Mouse (Mus musculus) layer of hippocampus, adult 9-11 months (tissue): Measurements from ENCODE around the gene Spata25.

Source experiments
- DNase-seq: peaks from one replicate; pipeline ENCODE4 v3.0.0; 2022

Spata25 gene

DNA sequence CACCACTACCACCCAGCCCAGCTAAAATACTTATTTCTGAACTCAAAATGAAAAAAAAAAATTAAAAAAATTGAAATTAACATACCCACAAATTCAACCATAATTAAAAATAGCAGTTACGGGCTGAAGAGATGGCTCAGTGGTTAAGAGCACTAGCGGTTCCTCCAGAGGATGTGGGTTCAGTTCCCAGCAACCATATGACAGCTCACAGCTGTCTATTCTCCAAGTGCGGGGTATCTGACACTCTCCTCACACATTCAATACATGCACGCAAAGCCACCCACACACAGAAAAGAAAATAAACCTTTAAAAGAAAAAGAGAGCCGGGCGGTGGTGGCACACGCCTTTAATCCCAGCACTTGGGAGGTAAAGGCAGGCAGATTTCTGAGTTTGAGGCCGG lies 21.7 kb upstream of the Spata25 start:
- no peak for DNase-seq

DNA sequence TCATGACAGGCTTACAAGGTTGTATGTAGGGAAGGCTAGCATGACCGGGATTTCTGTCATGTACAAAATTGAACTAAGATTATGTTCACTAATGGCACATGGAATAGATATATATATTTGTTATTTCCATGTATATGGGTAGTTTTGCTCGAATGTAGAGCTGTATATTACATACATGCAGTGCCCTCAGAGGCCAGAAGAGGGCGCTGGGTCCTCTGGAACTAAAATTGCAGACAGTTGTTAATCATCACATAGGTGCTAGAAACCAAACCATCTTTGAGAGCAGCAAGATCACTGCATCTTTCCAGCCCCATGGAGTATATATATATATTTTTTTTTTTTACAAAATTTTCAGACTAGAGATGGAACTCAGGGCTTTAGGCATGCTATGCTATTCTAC lies 17.4 kb upstream of the Spata25 start:
- DNase-seq: no peak

DNA sequence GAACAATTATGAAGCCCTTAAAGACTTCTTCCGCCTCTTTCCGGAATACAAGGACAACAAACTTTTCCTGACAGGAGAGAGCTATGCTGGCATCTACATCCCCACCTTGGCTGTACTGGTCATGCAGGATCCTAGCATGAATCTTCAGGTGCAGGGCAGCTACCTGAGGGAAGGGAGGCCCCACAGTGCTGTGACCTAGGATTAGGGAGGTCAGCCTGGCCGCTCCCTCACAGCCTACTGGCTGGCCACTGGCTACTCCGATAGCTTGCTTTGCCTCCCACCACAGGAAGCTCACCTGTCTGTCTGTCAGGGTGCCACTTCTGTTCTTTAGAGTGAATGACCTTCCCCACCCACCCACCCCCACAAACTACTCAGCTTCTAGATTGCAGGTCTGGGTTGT lies 6.8 kb upstream of the Spata25 start:
- DNase-seq: no peak

DNA sequence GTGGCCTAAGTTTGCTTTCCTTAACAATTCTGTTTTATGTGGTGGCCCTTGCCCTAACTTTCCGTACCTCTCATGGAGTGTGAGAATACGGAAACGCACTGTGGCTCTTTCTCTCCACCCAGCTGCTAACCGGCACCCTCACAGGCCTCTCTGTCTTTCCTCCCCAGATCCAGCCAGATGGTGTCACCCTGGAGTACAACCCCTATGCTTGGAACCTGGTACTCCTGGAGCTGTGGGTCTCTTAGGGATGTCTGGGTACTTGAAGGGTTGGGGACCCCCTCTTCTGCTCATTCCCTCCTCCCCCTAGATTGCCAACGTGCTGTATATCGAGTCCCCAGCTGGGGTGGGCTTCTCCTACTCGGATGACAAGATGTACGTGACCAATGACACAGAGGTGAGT lies 6.2 kb upstream of the Spata25 start:
- DNase-seq: no peak

DNA sequence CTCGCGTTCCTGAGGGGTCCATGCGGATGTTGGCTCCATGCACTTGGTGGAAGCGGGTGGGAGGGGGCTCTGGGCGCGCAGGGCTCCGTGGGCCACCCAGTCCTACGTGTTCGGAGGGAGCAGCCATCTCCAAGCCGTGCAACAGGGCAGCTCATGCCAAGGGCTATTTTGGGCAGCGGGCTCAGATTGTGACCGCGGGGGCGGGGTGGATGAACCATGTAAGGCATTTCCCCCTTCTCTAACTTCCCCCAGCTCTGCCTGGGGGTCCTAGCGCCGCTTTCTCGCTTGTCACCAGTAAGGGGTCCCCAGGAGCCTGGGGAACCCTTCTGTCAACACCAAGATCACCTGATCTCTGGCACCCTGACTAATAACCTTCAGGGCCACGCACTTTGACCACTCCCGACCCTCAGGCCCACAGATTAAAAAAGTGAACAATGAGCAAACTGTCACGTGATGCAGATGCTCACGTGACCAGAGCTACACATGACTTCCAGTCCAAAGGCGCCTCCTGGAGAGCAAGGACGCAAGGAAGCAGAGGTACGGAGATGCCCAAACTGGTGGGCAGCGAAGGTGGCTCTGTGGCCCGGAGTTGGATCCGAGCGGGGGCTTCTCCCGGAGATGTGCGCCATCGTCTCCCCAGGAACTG lies 5.1 kb upstream of the Spata25 start, which contains the start of gene Neurl2:
Gene Neurl2, minus strand, starts transcription at position 143 of the 646 bp plus-strand sequence.
- peak; percentile 96 for DNase-seq

DNA sequence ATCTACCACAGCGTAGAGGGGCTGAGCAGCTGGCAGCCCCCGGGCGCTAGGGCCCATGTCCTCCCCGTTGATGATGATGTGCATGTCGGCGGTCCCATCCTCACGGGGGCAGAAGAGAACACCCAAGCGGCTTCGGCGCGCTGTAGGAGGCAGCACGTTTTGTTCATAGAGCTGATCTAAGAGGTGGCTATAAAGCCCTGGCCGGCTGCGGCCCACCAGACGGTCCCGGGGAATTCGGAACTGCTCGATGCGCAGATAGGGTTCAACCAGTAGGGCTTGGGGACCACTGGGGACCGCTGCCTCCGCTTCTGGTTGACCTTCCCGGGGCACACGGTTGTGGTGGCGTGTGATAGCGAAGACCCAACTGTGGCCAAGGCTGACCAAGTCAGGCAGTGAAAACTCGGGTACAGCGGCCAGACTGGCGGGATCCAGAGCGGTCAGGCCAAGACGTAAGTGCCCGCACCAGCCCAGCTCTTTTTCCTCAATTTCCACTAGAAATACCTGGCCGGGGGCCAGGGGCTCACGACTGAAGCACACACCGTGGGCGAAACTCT lies 4.5 kb upstream of the Spata25 start, which contains the start of gene Ctsa:
Gene Ctsa, plus strand, starts transcription at position 126 of the 554 bp plus-strand sequence.
- DNase-seq: peak; percentile 85

DNA sequence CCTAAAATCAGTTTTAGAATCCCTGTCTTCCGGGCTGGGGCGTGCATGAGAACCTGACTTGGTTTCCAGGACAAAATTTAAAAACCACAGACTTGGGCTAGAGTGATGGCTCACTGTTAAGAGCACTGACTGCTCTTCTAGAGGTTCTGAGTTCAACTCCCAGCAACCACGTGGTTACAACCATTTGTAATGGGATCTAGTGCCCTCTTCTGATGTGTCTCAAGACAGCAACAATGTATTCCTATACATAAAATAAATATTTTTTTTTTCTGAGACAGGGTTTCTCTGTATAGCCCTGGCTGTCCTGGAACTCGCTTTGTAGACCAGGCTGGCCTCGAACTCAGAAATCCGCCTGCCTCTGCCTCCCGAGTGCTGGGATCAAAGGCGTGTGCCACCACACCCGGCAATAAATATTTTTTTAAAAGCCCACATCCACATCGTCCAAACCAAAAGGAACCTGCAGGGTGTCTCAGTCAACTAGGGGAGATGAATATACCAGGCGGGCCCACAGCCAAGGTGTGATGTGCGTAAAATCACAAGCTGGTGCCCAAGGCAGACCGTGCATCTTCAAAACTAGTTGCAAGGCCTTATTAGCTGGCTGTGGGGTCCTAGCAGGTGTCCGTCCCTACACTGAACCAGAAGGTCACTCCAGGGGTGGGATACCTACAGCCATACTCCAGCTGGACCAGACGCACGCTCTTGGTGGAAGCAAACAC lies 3.9 kb upstream of the Spata25 start:
- DNase-seq: no peak

DNA sequence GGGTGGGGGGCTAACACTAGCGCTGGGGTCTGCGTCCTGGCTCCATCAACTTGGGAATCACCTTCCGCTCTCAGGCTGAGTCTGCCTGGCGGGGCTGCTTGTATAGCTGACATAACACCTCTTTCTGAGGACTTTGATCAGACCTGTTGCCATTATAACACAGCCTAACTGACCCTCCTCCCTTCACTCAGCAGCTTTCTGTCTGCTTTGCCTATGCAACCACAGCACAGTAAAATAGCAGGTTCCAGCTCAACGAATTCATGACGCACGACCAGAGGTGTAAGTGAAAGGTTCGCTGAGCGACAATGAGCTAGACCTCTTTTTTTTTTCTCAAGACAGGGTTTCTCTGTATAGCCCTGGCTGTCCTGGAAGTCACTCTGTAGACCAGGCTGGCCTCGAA lies 2.7 kb upstream of the Spata25 start:
- no peak for DNase-seq

DNA sequence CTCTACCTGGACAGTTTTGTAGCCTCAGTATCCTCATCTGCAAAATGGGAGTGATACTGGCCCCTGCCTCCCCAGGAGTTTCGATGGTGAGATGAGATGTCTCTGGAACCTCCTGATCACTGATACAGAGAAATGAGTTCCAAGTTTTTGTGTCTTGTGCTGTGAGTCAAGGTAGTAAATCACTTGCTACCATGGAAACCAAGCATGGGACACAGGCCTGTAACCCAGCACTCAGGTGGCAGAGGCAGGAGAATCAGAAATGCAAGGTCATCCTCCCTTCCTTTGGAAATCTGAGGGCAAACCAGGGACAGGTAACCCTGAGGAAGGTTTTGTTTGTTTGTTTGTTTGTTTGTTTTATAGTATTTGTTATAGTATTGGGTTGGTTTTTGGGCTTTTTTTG lies 753 bp upstream of the Spata25 start:
- no peak for DNase-seq

DNA sequence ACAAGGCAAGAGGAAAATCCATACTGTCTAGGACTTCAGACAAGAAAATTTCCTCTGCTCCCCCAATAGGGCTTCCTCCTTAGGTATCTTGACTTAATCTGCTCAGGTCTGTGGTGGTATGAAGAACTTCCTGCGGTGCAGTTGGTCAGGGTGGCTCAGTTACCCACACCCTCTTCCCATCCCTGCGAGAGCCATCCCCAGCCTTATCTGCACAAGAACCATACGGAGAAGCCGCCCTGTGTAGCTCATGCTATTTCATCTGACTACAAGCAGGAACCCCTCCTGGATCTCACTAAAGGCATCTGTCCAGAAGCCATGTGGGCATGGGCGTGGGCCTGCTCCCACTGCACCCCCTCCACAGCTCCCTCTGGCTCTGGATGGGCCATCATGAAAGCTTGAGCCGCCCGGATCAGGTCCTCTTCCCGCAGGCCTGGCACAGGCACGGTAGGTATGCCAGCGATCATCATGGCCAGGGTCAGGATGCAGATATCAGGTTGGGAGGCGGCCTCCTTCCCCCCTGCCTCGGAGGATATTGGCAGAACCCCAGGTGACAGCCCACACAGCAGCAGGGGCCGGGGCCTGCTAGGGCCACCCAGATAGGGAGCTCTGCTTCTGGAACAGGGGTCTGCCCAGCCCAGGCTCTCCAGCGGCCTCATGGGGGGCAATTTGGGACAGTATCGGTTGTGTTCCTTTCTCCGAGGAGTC lies 1.0 kb downstream of the Spata25 start:
- no peak for DNase-seq

DNA sequence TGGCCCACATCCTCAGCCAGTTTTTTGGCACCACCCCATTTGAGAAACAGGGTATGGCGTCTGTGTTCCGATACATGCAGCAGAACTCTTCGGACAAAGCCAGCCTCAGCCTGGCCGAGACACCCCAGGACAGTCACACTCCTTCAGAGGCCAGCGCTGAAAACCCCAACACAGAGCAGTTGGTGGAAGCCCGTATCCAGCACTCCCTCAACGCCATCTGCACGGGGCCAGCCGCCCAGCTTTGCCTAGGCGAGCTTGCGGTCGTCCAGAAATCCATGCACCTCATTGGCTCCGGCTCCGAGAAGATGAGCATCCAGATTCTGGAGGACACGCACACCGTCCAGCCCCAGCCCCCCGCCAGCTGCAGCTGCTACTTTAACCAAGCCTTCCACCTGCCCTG lies 2.8 kb downstream of the Spata25 start:
- DNase-seq: no peak

DNA sequence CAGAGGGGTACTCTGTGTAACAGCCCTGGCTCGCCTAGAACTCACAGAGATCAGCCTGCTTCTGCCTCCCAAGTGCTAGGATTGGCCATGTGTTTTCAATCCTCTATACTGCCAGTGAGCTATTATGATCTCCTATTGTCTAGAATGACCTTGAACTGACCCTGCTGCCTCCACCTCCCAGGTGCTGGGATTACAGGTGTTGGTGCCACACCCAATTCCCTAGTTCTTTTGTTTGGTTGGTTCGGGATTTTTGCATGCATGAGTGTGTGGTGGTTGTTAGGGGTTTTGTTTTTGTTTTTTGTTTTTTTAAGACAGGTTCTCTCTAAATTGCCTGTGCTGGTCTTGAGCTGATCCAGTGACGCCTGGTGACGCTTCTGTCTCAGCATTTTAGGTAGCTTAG lies 4.4 kb downstream of the Spata25 start:
- DNase-seq: no peak

DNA sequence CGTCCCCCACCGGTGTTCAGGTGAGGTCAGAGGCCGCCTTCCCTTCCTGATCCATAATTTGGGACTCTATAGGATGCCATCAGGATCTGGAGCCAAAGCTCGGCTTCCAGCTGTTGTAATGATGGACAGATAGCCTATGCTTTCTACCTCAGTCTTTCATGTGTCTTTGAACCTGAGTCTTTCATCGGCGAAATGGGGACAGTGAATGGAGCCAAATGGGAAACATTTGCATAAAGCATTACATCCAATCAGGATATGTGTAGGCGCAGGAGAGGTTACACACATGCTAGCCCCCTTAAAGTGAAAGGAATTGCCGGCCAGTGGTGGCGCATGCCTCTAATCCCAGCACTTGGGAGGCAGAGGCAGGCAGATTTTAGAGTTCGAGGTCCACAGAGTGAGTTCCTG lies 5.2 kb downstream of the Spata25 start:
- peak; percentile 51 for DNase-seq

DNA sequence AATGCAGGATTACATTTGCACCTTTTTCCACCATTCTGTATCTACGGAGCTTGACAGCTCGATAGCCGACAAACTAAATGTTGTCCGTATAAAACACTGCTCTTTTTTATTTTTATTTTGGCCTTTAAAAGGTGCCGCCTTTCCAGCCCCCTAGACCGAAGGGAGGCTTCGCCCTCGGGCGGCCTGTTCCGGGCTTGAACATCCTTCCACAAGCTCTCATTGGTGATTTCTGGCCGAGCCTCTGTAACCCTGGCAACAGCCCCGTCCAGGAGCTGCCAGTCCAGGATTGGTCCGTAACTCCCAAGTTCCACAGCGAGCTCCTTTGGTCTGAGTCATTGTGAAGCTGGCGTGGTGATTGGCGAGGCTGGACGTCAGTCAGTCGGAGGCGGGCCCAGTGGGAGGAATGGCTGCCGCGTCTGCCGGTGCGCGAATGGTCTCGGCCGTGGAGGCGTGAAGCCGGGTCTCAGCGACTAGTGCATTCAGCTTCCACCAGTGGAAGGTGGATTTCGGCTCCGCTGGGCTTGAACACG lies 5.6 kb downstream of the Spata25 start, which contains the start of gene Zswim1:
Gene Zswim1, plus strand, starts transcription at position 51 of the 530 bp plus-strand sequence.
- DNase-seq: peak; percentile 99

DNA sequence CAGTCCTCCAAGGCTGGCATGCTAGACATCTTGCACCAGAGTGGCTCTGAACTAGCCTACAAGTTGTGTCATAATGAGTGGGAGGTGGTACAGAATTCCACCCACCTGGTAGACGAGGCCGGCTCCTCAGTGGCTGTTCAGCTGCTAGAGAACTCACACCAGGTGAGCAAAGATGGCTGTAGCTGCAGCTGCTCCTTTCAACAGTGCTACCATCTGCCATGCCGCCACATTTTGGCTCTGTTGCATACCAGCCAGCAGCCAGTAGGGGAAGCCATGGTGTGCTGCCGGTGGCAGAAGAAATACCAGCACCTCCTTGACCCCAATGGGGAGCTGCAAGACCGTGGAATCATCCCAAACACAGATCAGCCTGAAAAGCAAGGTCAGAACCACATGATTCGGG lies 7.3 kb downstream of the Spata25 start:
- no peak for DNase-seq

DNA sequence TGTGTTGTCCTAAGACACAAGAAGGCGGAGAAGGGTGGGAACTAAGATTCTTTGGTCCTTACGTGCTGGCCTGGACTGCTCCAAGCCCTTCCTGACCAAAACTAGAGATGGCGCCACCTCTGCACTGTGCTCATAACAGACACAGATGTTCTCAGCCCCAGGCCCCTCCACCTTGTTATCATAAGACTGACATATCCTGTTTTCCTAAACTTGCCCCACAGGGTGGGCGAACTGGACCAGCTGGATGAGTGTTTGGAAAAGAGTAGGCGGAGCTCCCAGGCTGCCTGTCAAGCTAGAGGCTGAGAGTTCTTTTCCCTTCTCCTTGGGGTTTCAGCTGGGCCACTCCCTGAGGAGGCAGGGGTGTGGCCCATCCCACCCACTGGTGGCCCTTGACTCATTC lies 10.6 kb downstream of the Spata25 start:
- DNase-seq: no peak

DNA sequence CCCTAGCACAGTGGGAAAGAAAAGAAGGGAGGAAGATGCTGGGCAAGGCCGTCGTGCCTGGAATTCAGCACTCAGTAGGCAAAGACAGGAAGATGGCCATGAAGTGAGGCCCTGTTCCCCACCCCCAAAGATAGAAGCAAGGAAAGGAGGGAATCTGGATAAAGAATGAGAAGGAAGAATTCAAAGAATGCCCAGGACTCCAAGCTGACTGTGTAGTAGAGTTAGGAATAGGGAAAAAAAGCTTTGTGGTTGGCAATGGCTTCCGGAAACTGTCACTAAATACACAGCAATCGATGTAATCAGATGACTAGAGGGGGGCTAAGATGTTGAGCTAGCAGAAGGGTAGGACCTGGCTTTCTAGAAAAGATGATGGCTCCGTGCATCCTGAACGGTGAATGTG lies 11.1 kb downstream of the Spata25 start:
- DNase-seq: no peak

DNA sequence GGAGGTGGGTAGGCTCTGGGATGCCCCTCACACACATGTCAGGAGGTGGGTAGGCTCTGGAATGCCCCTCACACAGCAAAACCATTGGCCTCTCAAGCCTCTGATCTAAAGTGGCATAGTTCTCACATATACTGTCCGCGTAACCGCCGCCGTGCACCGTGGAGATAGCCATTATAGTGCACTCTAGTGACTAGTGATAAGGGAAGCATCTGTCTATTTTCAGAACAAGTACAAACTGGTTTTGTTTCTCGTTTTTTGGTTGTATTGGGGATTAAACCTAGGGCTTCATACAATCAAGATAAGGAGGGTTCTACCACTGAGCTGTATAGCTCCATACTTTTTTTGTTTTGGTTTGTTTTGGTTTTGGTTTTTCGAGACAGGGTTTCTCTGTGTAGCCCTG lies 12.5 kb downstream of the Spata25 start:
- no peak for DNase-seq

DNA sequence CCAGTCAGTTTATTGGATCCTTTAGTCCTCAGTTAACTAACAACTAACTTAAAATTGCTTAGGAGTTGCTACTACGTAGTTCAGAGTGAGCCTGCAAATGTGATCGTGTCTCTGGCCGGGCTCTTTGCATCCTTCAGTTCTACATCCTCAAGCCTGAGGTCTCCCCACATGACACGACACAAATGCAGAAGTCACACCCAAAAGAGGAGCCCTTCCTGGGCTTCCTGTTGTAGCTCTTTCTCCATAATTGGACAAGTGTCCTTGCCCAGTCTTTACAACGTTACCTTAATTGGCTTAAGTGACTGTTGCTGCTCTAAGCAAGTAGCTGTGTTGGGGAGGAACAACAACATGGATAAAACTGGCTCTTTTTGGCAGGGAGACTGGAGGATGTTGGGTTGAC lies 13.0 kb downstream of the Spata25 start:
- DNase-seq: no peak

DNA sequence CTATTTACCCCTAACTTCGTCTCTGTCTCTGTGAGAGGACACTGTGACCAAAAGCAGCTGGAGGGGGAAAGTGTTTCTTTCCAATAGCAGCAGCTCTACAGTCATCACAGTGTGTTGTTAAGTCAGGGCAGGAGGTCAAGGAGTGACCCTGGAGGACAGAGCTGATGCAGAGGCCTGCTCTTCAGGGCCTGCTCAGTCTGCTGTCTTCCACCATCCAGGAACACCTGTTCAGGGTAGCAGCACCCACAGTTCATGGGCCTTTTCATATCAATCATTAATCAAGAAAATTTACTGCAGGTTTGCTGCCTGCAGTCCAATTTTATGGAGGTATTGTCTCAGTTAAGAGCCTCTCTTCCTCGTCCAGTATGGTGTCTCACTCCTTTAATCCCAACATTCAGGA lies 14.8 kb downstream of the Spata25 start:
- DNase-seq: no peak

DNA sequence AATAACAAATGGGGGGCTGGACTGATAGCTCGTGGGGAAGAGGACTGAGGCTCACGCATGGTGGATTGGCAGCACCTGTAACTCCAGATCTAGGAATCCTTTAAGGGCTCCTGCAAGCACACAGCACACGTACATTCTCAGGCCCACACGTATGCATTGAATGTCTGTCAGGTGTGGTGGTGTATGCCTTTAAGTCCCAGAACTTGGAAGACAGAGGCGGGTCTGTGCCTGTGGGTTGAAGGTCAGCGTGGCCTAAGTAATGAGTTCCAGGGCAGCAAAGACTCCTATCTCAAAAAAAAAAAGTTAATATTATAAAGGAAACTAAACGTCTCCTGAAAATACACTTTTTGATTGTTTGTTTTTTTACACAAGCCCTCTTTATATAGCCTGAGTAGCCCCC lies 21.7 kb downstream of the Spata25 start:
- no peak for DNase-seq

DNA sequence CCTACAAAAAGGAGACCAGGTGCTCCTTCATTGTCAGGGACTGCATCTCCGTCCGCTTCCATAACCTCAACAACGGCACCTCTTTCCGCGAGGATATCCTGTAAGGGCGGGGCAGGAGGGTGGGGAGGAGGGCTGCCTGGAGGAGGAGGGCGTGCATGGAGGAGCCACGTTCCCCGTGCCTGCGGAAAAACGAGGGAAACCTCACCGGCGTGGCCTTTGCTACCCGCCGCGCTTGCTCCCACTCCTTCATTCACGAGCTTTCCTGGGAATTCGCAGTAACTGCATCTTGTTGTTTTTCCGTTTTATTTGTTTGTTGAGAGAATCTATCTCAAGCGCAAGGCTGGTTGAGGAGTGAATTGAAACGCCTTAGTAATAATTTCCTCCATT lies 23.0 kb downstream of the Spata25 start:
- no peak for DNase-seq

DNA sequence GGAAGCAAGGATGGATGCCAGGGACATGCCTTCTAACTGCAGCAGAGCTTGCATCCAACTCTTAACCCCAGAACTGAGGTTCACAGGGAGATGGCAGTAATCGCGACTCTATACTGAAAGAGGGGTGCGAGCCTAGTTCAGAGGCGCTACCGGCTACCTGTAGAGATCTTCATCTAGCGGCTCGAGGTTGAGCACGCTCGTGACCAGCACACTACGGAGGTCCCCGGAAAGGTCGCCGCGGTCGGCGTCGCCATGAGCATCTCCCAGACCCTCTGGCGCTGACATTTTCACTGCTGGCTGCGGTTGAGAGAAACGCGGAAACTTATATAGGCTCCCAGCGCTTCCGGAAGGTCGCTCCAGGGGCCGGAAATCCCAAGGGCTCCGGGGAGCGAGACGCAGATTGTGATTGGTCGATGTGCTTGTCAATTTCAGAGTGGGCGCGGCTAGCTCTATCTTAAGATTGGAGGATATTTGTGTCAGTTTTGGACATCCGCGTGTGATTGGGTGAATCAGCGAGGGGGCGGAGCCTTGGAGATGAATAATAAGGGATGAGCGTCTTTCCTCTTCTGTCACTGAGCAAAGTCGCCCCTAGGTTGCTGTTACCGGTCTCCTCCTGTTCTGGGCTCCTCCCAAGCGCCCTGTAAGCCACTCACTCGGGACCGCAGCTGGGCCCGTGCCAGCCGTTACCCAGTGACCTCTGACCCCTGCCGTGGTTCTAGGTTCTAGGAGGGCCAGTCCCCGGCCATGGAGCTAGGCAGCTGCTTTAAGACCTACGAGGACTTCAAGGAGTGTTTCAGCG lies 23.6 kb downstream of the Spata25 start, which contains the start of the genes Acot8 and Zswim3:
Gene Acot8, minus strand, starts transcription at position 350 of the 799 bp plus-strand sequence.
Gene Zswim3, plus strand, starts transcription at position 566 of the 799 bp plus-strand sequence.
- DNase-seq: peak; percentile 98
